Mouse (Mus musculus) telencephalon, adult 2 months (tissue): Measurements from ENCODE around the gene Gpr146.
A peak's percentile ranks its signal among the peaks of the same experiment; 100 is the strongest.

Experiments
- DNase-seq: peaks from one replicate; pipeline ENCODE4 v3.0.0-alpha.2; 2011; ENCODE audit warnings: low read depth, low spot score

Gene Gpr146

GRCm38 (mm10) chr5:139358653-139359052 is 18.8 kb upstream of the Gpr146 start:
- DNase-seq, result no peak

GRCm38 (mm10) chr5:139359244-139359643 is 18.3 kb upstream of the Gpr146 start:
- DNase-seq, result no peak

- DNase-seq, result no peak
These were observed 13.6 kb upstream of the Gpr146 start for GRCm38 (mm10) chr5:139363858-139364257.

- DNase-seq, result no peak
These were observed 13.1 kb upstream of the Gpr146 start for GRCm38 (mm10) chr5:139364260-139364910.

GRCm38 (mm10) chr5:139364911-139365571 is 12.5 kb upstream of the Gpr146 start:
- DNase-seq, result no peak

- DNase-seq, result no peak
These were observed 11.7 kb upstream of the Gpr146 start for GRCm38 (mm10) chr5:139365827-139366226.

GRCm38 (mm10) chr5:139366484-139366883 is 11.0 kb upstream of the Gpr146 start:
- DNase-seq, result no peak

GRCm38 (mm10) chr5:139367884-139368458 is 9.5 kb upstream of the Gpr146 start:
- DNase-seq, result no peak

GRCm38 (mm10) chr5:139368638-139369320 is 8.7 kb upstream of the Gpr146 start:
- no peak for DNase-seq

- DNase-seq, result no peak
These were observed 7.2 kb upstream of the Gpr146 start for GRCm38 (mm10) chr5:139370336-139370735.

GRCm38 (mm10) chr5:139371118-139371517 is 6.4 kb upstream of the Gpr146 start:
- no peak for DNase-seq

- no peak for DNase-seq
These were observed 5.7 kb upstream of the Gpr146 start for GRCm38 (mm10) chr5:139371631-139372401.

GRCm38 (mm10) chr5:139373126-139373525 is 4.4 kb upstream of the Gpr146 start:
- no peak for DNase-seq

- DNase-seq, result no peak
These were observed 3.5 kb upstream of the Gpr146 start for GRCm38 (mm10) chr5:139373889-139374444.

GRCm38 (mm10) chr5:139374841-139375240 is 2.7 kb upstream of the Gpr146 start:
- no peak for DNase-seq

- DNase-seq, result no peak
These were observed 717 bp downstream of the Gpr146 start for GRCm38 (mm10) chr5:139378271-139378556.

GRCm38 (mm10) chr5:139378986-139379629 is 1.6 kb downstream of the Gpr146 start:
- DNase-seq, result no peak

GRCm38 (mm10) chr5:139379771-139380384 is 2.4 kb downstream of the Gpr146 start:
- DNase-seq, result no peak

- peak; percentile 76 for DNase-seq
These were observed 3.1 kb downstream of the Gpr146 start for GRCm38 (mm10) chr5:139380385-139381248.
